Mouse (Mus musculus) brain, embryonic 18.5 days (tissue): ENCODE data around the gene Abca8b.
"Not testable (repeated sequence)": the region's sequence is repeated elsewhere in the genome, so short reads cannot be mapped to it uniquely, and the experiment has no call there.

Experiments
- DNase-seq: peaks from one replicate; pipeline ENCODE4 v3.0.0-alpha.2; 2012; ENCODE audit warnings: low read depth, low spot score

Gene Abca8b

DNA sequence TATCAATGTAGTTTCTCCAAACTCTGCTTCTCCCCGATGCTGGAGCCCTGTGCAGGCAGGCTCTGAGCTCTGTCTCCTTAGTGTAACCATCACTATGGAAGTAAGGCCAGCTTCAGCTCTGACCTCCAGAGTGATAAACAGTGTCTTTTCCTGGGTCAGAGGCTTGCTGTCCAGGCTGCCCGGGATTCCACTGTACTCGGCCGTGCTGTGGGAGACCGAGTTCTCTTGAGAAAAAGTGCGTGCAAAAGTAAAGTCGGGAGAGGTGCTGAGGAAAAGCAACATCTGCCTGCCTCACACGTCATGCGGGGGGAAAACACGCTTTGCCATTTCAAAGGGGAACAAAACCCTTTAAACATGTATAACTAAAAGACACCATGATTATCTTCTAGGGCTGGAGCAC lies 79.0 kb downstream of the Abca8b start:
- DNase-seq = no peak

DNA sequence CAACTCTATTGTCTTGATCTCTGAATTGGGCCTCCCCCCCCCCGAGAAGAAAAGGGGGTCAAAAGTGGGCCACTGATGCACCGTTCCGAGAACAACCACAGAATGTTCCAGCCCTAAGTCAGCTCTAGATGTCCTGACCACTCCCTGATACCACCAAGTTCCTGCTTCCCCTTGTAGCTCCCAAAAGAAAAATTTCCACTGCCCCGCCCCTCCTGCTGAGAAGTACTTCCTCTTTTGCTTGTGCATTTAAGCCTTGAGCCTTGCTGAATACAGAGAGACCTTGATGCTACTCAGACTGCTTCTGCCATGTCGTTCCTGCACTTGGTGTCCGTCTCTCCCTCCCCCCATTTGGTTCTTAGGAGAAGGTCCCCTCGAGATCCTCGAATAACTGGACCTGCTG lies 82.5 kb downstream of the Abca8b start:
- not testable (repeated sequence) for DNase-seq

DNA sequence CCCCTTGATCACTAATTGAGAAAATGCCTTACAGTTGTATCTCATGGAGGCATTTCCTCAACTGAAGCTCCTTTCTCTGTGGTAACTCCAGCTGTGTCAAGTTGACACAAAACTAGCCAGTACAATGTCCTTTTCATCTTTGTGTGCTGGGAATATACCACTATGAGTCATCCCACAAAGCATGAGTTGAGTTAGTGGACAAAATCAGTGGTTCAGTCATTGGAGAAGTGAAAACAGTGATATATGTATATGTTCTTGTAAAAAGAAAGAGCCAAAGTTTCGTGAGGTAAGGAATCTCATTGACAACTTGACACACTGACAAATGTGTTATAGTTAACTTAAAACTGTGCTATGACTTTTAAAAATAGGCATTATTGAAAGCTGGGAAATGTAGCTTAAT lies 83.5 kb downstream of the Abca8b start:
- DNase-seq = not testable (repeated sequence)

DNA sequence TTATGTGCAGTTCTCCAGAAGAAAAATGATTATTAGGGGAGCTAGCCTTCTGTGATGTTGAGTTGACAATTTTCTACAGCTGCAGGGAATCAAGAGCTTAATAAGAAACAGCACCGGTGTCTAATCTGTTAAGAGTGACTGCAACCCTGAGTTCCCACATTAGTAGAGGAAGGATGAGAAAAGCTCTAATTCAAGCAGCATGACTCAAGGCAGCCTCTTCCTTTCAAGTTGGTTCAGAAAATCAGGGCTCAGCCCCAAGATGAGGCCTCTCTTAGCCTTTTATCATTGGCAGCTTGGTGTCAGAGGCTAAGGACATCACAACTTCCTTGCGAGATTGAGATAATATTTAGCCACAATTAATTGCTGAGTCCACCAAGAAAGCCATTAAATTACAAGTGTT lies 85.8 kb downstream of the Abca8b start:
- no peak for DNase-seq

DNA sequence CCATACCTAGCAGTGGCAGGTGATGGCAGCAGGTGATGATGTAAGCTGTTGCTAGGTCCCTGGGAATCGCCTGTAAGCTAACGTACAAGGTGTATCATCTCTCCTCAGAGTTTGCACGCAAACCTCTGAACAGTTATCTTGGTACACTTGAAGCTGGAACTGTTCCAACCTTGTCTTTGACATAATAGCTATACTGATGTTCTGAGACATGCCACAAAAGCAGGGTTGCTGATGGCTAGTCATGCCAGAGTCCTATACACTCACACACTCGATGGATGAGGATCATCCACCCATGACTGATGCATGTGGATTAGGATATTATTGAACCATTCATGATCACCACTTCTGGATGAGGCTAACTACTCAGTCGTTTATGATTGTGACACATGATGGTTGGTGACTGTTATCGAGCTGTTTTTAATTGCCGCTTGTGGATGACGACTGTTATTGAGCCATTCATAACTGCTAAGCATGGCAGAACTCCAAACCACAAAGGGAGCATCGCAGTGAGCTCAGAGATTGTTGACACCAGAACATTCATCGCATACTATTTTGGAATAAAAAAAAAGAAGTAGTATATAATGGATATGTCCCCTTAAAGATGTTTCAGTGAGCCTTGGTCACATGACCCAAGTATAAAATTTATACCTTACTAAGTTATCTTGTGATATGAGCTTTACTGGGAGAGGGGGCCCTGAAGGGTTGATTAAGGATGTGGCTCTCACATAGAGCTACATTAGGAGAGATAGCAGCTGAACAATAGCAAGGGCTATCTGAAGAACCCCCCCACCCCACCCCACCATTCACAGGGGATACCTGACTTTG lies 87.2 kb downstream of the Abca8b start:
- DNase-seq = no peak

DNA sequence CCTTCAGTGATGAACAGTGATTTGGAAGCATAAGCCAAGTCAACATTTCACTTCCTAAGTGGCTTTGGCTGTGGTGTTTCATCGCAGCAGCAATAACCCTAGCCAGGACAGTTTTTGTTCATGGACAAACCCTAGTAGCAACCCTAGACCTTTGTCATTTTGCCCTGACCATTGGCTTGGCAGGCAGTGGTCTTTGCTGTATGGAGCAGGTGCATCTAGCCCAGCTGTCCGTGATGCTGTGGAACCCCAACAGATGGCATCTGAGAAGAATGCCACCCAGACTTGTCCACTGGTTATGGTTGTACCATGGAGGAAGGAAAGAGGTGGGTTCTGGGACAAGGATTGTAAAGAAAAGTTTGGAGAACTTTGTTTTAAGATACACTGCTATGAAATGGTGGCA lies 88.1 kb downstream of the Abca8b start:
- DNase-seq = no peak

DNA sequence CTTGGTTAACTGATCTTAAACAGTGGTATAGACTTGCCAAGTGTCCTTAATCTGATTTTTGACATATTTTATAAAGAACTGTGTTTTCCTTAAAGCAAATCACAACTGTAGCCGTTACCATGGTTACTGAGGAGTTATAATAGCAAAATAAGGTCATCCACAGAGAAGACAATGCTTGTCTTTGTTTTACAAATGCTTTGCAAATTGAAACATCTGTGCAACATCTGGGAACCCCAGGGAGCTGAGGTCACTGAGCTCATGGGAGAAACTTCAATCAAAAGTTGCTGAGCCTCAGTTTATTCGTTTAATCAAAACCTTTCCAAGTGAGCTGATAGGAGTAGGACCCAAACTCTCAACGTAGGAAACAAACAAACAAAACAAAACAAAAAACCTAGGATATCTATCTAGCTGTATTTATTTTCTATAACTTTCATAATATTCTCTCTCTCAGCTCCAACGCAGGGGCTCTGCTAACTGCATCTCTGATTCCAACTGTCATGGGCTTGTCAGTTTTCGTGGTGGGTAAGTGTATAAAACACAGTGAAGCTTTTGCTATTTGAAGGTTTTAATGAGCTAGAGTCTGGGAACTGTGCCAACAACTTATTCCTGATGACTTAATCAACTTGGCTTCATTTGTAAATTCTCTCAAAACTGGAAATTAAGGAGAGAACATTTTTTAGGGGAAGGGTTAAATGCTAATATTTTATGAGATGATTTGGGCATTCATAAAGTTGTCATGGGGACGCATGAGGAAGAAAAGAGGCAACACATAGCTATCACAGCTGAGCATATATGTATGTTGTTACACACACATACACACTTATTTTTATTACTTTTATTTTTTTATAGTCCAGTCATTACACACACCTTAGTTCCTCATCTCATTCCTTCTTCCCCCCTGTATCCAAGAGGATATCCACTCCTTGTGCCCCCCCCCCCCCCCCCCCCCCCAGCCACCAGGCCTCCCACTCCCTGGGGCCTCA lies 92.7 kb downstream of the Abca8b start:
- peak; percentile 84 for DNase-seq

DNA sequence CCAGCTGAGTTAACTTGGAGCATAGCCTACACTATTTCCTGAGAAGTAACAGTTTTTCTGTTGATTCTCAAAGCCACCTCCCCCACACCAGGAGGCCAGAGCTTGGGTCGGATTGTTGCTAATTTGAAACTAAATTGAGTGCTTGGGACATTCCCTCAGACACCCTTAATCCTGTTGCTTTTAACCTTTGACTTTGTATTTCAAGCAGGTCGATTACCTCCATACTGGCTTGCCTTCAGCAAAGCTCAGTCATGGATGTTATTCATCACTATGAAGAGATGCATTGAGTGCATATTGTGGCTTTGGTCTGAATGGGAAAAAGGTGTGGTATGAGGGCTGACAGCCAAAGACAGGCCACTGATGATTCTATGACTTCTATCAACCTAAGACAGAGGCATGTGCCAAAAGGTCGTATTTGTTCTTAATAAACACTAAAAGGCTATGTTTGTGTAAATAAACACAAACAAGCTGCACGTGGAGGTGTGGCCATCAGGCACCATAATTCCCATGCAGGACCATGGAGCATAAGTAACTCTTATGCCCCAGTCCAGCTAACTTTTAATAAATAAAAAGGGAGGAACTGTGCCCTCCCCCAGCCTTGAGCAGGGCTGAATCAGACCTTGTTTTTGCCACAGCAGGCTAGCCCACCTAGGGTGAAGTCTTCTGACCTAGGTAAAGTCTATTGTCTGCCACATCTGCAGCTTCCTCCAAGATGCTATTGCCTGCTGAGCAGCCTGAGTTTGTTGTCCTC lies 95.0 kb downstream of the Abca8b start:
- DNase-seq = no peak

DNA sequence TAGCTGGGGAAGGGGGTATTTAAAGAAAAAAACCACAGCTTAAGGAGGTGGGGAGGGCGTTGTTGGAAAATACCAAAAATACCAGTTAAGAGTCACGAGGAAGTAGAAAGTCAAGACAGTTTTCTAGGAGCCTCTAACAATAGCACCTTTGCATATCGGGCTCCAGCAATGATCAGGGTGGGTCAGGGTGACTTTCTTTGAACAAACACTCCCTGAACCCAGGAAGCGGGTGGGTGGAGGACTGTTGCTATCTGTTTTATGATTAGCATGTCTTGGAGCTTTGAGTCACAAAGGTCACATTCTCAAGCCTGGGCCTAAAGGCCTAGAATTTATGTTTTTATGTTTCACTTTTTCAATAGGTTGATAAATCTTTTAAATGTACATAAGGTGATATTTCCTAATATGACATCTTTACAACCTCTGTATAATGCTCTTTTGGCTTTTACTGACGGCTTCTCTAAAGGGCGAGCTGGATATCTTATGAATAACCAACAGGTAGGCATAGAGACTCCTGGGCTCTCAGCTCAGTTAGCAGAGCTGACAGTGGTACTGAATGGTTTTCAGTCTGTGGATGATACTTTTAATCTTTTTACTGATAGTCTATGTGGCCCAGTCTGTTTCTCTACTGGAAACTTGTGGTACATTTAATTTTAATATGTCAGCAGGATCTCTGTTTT lies 96.7 kb downstream of the Abca8b start:
- no peak for DNase-seq

DNA sequence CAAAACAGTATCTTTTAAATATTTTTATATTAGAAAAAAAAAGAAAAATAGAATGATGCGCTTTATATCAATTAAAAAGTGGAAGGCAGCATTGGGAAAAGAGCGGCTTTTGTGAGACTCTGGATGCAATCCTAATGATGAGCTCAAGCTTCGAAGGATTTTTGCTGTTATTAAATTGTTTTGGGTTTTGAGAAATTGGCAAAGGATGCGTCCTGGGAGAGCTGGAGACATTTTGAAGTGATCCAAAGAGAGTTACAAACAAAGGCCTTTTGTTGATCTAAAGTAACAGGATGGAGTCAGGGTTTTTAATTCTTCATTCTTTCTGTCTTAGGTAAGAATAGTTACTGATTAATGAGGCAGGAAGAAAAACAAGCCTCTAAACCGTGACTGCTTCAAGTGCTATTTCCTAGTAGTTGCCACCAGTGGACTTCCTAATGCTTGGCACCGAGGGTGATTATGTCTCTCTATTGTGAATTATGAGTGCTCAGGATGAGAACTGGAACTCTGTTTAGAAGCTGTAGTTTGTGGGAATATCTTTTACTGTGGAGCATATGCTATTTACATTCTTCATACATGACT lies 99.6 kb downstream of the Abca8b start:
- DNase-seq = no peak

DNA sequence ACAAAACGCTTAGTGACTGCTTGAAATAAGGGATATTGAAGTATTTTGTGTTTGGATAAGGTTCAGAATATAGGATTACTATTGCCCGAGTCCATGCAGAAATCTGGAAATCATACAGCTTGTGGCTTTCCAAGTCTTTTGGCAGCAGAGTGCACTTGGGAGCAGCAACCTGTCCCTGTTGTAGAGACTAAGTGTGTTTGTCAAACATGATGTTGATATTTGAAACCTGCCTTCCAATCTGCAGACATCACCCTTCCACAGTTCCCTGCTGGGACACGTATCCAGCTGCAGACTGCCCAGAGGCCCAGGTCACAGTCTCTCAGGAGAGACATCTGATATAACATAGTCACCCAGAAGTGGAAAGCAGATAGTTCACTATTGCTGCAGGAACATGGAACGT lies 100.1 kb downstream of the Abca8b start:
- no peak for DNase-seq

DNA sequence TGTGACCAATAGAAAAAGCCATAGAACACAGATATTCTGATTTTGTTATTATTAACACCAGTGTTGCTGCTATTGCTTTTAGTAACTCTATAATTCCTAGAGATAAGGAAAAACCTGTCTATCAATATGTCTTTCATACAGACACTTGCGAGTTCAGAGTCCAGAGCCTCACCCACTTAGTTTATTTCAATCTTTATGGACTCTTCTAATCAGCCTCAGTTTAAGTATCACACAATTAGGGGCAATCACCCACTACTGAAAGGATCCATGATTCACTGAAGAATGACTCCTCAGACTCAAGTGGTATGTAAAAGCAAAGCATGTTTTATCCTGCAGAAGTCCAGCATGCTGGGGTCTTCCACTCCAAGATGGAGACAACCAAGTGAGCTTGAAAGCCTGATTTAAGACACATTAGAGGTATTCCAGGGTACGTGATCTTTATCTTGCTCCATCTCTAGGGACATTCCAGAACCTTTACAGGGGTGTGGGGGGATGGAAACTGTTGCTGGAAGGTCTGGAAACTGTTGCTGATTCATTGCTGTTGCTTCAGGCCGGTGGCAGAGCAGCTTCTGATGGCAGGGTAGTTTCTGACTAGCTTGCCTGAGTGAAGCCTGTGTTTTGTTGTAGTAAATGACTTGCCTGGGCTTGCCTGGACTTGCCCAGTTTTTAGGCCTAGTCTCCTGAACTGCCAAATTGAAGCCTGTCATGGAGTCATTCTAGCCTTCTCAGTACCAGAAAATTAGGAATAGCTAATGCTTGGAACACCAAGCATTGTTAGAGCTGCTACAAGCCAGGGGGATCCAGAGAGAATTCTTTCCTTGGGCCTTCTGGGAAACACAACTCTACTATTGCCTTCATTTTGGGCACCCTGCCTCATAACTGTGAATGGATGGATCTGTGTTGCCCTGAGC lies 101.5 kb downstream of the Abca8b start:
- no peak for DNase-seq

DNA sequence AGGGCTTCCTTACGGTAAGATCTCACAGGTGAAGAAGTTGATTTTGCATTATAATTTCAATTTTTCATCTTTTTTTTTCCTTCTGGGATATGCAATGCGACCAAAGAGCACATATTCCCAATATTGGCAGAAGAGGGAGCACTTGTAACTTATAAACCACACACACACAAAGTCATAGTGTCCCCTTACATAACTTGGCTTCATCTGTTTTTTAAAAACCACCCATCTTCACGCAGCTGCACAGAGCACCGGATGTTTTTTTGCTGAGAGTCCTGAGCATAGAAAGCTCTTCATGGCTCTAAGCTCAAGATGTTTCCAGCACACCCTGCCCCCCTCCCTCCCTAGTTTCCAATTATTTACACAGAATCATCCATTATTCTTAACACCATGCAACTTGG lies 103.7 kb downstream of the Abca8b start:
- DNase-seq = peak; percentile 20

DNA sequence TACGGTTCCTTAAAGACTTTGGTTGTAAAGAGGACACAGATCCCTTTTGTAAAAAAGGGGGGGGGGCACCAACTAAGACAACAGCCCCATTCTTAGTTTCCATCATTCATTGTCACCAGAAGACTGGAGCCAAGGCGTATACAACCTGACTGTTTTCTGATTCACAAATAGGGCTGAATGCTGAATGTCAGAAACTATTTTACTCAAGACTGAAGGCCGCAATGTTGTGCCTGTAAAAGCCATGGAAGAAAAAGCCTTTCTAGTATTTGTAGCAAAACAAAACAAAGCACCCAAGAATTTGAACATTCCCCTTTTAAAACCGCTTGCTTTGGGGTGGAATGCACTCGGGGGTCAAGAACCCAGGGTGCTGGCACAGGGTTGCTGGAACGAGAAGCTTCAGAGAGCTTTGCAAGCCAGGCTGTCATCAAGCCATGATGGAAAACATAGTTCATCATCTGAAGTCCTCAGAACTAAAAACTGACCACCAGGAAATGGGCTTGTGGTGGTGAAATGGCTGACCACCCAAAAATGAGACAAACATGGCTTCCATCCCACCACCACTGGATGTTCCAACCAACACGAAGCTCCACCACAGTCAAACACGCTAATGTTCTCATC lies 104.2 kb downstream of the Abca8b start:
- DNase-seq = no peak

DNA sequence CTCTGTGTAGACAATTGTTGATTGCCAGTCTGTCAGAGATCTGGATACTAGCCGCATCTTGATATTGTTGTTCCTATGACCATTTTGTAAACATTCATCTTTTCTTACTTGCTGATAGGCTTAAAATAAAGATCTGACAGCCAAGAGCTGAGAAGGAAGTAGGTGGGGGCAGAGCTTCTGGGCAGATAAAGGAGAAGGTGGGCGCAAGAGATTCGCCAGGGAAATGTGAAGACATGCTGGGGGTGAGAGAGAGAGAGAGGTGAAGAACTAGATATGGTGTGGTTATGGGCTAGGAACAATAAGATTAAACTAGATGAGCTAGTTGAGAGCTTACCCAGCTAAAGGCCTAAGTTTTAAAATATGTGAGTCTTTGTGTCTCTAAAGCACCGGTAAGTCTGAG lies 106.0 kb downstream of the Abca8b start:
- DNase-seq = no peak

DNA sequence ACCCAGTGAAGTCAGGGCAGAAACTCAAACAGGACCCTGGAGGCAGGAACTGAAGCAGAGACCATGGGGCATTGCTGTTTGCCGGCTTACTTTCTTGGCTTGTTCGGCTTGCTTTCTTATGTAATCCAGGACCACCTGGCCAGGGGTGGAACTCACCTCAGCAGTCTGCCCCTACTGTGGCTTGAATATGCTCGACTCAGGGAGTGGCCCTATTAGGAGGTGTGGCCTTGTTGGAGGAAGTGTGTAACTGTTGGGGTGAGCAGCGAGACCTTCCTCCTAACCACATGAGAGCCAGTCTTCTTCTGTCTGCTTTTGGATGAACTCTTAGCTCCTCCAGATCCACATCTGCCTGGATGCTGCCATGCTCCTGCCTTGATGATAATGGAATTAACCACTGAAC lies 108.9 kb downstream of the Abca8b start:
- DNase-seq = no peak

DNA sequence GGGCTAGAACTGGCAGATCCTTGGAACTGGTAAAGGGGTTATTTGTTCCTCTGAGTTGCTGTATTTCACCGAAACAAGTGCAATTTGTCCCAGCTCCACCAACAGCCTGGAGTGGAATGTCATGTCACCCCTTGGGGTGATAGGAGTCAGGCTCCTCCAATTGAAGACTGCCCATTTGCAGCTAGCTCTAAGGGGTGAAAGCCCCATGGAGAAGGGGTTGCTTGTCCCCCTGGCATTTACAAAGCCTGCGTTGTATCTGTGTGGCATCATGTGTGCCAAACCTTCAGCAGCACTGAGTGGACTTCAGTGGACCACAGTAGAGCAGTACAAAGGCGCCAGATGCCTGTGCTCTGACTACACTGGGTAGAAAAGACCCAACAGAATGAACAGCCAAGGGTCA lies 110.1 kb downstream of the Abca8b start:
- no peak for DNase-seq

DNA sequence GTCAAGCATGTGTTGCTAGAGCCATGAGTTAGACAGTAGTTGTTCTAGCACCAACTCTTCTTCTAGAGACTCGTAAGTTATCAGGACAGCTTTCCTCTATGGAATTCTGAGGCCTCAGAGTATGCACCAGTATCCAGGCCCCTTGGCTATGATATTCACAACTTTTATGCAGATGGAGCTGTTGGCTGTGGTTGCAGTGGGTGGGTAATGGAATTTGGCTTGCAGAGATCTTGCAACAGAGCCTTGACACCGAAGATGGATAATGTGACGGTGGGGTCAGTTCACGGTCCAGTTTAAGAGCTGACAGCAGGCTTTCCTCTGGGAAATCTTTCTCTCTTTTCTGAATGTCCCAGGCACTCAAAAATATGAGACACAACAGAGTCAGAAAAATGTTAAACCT lies 110.8 kb downstream of the Abca8b start:
- no peak for DNase-seq

DNA sequence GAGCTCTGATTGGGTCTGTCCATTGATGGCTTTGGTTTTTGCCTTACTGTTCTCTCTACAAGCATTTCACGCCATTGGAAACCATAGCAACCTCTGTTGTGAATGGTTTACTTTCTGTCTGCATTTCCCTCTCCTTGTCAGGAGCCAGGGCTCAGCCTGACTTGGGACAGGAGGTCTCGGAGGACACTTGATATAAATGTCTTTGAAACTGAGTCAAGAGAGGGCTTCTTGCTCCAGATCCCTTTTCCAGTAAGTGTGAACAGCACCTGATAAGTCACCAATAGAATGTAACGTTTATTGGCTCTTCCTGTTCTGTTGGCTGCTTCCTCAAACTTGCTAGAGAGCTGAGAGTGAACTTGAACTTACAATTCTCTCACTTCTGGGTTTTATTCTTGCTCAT lies 111.5 kb downstream of the Abca8b start:
- no peak for DNase-seq
